ENCODE assay signal across 8 mouse cellular contexts in the genomic region with DNA sequence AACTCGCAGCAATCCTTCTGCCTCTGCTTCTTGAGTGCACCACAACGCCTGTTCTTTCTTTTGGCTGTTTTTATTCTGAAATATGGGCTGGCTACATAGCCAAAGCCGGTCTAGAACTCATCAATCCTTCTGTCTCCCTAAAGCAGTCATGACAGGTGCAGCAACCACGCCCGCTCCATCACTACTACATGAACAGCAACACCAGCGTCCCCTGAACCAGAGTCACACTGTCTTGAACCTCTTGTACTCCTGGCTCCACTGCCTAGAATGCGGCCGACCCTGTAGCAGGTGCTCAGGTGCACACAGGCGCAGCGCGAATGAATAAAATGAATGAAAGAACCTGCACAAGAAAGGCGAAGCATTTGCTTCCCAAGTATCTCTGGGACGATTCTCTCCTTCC. TPM values are rescaled to one million over a fixed set of nuclear protein-coding genes. Genes with fewer than 3 reads are reported as not detected.
A peak's percentile ranks its signal among the peaks of the same experiment; 100 is the strongest.
DNase-seq lines count a peak whose midpoint lies in the region; ATAC-seq and TF ChIP-seq lines count a peak whose summit lies in the region.

No protein-coding gene starts in this region.

- intact Hi-C loops in heart, adult 2 months (cut with DNase I) = loop anchor here (2.0 to 5.0 kb wide), 2 partner anchors 21 to 61 kb away; a partner anchor contains a TSS
- intact Hi-C loops in heart, postnatal 36 days (cut with DNase I) = no loop called here

- H3K27ac ChIP-seq in heart, adult 2 months = peak overlapping the region; percentile 100
- peak overlapping the region; percentile 96; the same call in 1 of the 2 replicates for H3K27ac ChIP-seq in testis, adult 2 months (ENCODE audit: control insufficient read depth, insufficient read depth, low read depth, low read length)
- H3K27ac ChIP-seq in liver, embryonic 11.5 days (ENCODE audit: low read depth, low read length) = peak overlapping the region; percentile 87; the same call in 1 of the 2 replicates

- no peak for TF ChIP-seq POLR2A in heart, adult 2 months (IDR thresholded peaks at IDR 0.05; ENCODE audit: insufficient read depth, low read depth, low read length)
- TF ChIP-seq POLR2A in testis, adult 2 months (IDR thresholded peaks at IDR 0.05; ENCODE audit: control insufficient read depth, low read depth, low read length) = no peak

- no peak for ATAC-seq in liver, embryonic 11.5 days (replicated peaks; ENCODE audit: low FRiP score)

- H3K4me2 ChIP-seq in liver, embryonic 11.5 days = peak overlapping the region; percentile 98

- no peaks in the 10 kb centered on the region for H3K27me3 ChIP-seq in heart, adult 2 months (ENCODE audit: control insufficient read depth, insufficient read depth, low read length)
- H3K27me3 ChIP-seq in testis, adult 2 months (ENCODE audit: control insufficient read depth, insufficient read depth, low read length) = no peaks in the 10 kb centered on the region
- H3K27me3 ChIP-seq in liver, embryonic 11.5 days (replicated peaks; ENCODE audit: control insufficient read depth, insufficient read depth, low read length) = no peaks in the 10 kb centered on the region

- no peaks in the 10 kb centered on the region for H3K9me3 ChIP-seq in liver, embryonic 11.5 days (ENCODE audit: control insufficient read depth, low read length)

- WGBS in heart, adult 2 months = 3% methylated on average over 13 of the region's 13 CpGs
- WGBS in liver, embryonic 11.5 days = 3% methylated on average over 13 of the region's 13 CpGs

- no peak for DNase-seq in heart, adult 2 months
- DNase-seq in heart, postnatal 36 days = no peak
- DNase-seq in testis, postnatal 10 days (ENCODE audit: low spot score) = no peak
- DNase-seq in liver, embryonic 11.5 days (ENCODE audit: low spot score) = no peak
- DNase-seq in urinary bladder, postnatal 14 days (ENCODE audit: low spot score) = no peak
- no peak for DNase-seq in adipocyte (ENCODE audit: low spot score)
- no peak for DNase-seq in right cerebral cortex, postnatal 36 days (ENCODE audit: low spot score in 2 of 2)

- TF ChIP-seq EP300 in heart, adult 2 months (IDR thresholded peaks at IDR 0.05; ENCODE audit: insufficient read depth, low read depth, low read length) = no peak

- H3K79me2 ChIP-seq in heart, adult 2 months (replicated peaks; ENCODE audit: control insufficient read depth, insufficient read depth, low read length) = no peaks in the 10 kb centered on the region; the same call in 1 of the 2 replicates

- no peaks in the 10 kb centered on the region for H3K36me3 ChIP-seq in heart, adult 2 months (ENCODE audit: control insufficient read depth, insufficient read depth, low read length)
- H3K36me3 ChIP-seq in testis, adult 2 months (ENCODE audit: control insufficient read depth, insufficient read depth, low read length) = peaks cover 10% of the 10 kb centered on the region
- peaks cover 19% of the 10 kb centered on the region for H3K36me3 ChIP-seq in liver, embryonic 11.5 days (ENCODE audit: control insufficient read depth, insufficient read depth, low read length)

- H3K9ac ChIP-seq in heart, adult 2 months (ENCODE audit: low read depth, low read length) = peak overlapping the region; percentile 70
- peak overlapping the region; percentile 84 for H3K9ac ChIP-seq in liver, embryonic 11.5 days (ENCODE audit: low read depth, low read length)

- H3K4me3 ChIP-seq in heart, adult 2 months = peak overlapping the region; percentile 88
- peak overlapping the region; percentile 94 for H3K4me3 ChIP-seq in testis, adult 2 months (ENCODE audit: control insufficient read depth, low read depth, low read length)
- H3K4me3 ChIP-seq in liver, embryonic 11.5 days (ENCODE audit: low read depth, low read length) = peak overlapping the region; percentile 74

- peaks cover 2% of the 10 kb centered on the region; the same call in 1 of the 2 replicates for H3K4me1 ChIP-seq in heart, adult 2 months (ENCODE audit: control insufficient read depth, insufficient read depth, low read length)
- H3K4me1 ChIP-seq in testis, adult 2 months (ENCODE audit: control insufficient read depth, insufficient read depth, low read length) = peaks cover 4% of the 10 kb centered on the region; the same call in 1 of the 2 replicates
- peaks cover 19% of the 10 kb centered on the region for H3K4me1 ChIP-seq in liver, embryonic 11.5 days (replicated peaks; ENCODE audit: control insufficient read depth, insufficient read depth, low read length)

- no peak for TF ChIP-seq CTCF in heart, adult 2 months (IDR thresholded peaks at IDR 0.05)
- TF ChIP-seq CTCF in testis, adult 2 months (IDR thresholded peaks at IDR 0.05; ENCODE audit: control insufficient read depth, insufficient read depth, insufficient replicate concordance, low read depth, low read length) = no peak

RNA-seq across cellular contexts. Expression of a gene that starts 0.4 kb away (rescaled TPM):
- 10 to 100 TPM; 34.3 to 38.0 TPM for total RNA-seq in heart, adult 2 months (2021)
- polyA plus RNA-seq in heart, adult 2 months (2012; rRNA removed) = 27.8 and 31.4 TPM in 2 replicates
- 10 to 100 TPM; 41.4 to 43.0 TPM for total RNA-seq in heart, postnatal 36 days (2021)
- polyA plus RNA-seq in testis, adult 2 months (2012; rRNA removed) = 206 and 208 TPM in 2 replicates
- polyA plus RNA-seq in liver, embryonic 11.5 days (2014; fragmentation: Nextera tagmentation; extraction: Ambion mirVana) = 33.0 and 40.8 TPM in 2 replicates

RNA-seq across cellular contexts. Expression of a gene that starts 0.7 kb away (rescaled TPM):
- 1 to 10 TPM; 7.0 to 8.4 TPM for total RNA-seq in heart, adult 2 months (2021)
- polyA plus RNA-seq in heart, adult 2 months (2012; rRNA removed) = 9.4 and 16.0 TPM in 2 replicates
- 1 to 10 TPM; 6.2 to 7.0 TPM for total RNA-seq in heart, postnatal 36 days (2021)
- 5.4 and 5.5 TPM in 2 replicates for polyA plus RNA-seq in testis, adult 2 months (2012; rRNA removed)
- polyA plus RNA-seq in liver, embryonic 11.5 days (2014; fragmentation: Nextera tagmentation; extraction: Ambion mirVana) = 34.8 and 35.0 TPM in 2 replicates

RNA-seq across cellular contexts. Expression of a gene that starts 21.5 kb away (rescaled TPM):
- total RNA-seq in heart, adult 2 months (2021) = 10 to 100 TPM; 49.6 to 51.6 TPM
- 111 and 128 TPM in 2 replicates for polyA plus RNA-seq in heart, adult 2 months (2012; rRNA removed)
- total RNA-seq in heart, postnatal 36 days (2021) = 10 to 100 TPM; 53.2 to 66.7 TPM
- 11.8 and 12.3 TPM in 2 replicates for polyA plus RNA-seq in testis, adult 2 months (2012; rRNA removed)
- 7.1 and 7.9 TPM in 2 replicates for polyA plus RNA-seq in liver, embryonic 11.5 days (2014; fragmentation: Nextera tagmentation; extraction: Ambion mirVana)

RNA-seq across cellular contexts. Expression of a gene that starts 49.0 kb away (rescaled TPM):
- total RNA-seq in heart, adult 2 months (2021) = 1 to 10 TPM; 7.2 to 8.3 TPM
- polyA plus RNA-seq in heart, adult 2 months (2012; rRNA removed) = 13.6 and 14.9 TPM in 2 replicates
- total RNA-seq in heart, postnatal 36 days (2021) = 10 to 100 TPM in 1 of 2 experiments, 1 to 10 TPM in 1; 8.5 to 10.5 TPM
- 7.3 and 9.8 TPM in 2 replicates for polyA plus RNA-seq in testis, adult 2 months (2012; rRNA removed)
- polyA plus RNA-seq in liver, embryonic 11.5 days (2014; fragmentation: Nextera tagmentation; extraction: Ambion mirVana) = 33.9 and 37.9 TPM in 2 replicates
